Mouse (Mus musculus) kidney, embryonic 16.5 days (tissue): ENCODE measurements at regions not wholly inside any gene's neighbourhood (a gene's known extent, or its start where the extent isn't known, plus 50 kb on each side); places are given as distances from the start of the nearest gene placed in this dataset.

Experiments
- ATAC-seq: fragments of 200-750 bp; cut with Nextera tagmentation; 2 replicates; pipeline ENCODE4 v1.8.0; 2017; ENCODE audit warnings: moderate TSS enrichment; ENCODE audit not compliant: low FRiP score, low TSS enrichment
- H3K27ac ChIP-seq: fragments of 300-500 bp; sonication (generic); 2 replicates; pipeline ENCODE4 v1.5.1; 2014; ENCODE audit warnings: low read length
- H3K27me3 ChIP-seq: fragments of 300-500 bp; sonication (generic); 2 replicates; pipeline ENCODE4 v1.6.1; 2014; ENCODE audit warnings: low read length, control low read depth, mixed read lengths; ENCODE audit not compliant: insufficient read depth
- H3K36me3 ChIP-seq: fragments of 300-500 bp; sonication (generic); 2 replicates; pipeline ENCODE4 v1.6.1; 2014; ENCODE audit warnings: low read length, control low read depth, mixed read lengths; ENCODE audit not compliant: insufficient read depth
- H3K4me1 ChIP-seq: fragments of 300-500 bp; sonication (generic); 2 replicates; pipeline ENCODE4 v1.6.1; 2014; ENCODE audit warnings: low read length, control low read depth, mixed read lengths; ENCODE audit not compliant: insufficient read depth
- H3K4me2 ChIP-seq: fragments of 300-500 bp; sonication (generic); replicated peaks from 2 replicates; pipeline ENCODE4 v1.6.1; 2014; ENCODE audit warnings: low read depth, low read length
- H3K4me3 ChIP-seq: fragments of 300-500 bp; sonication (generic); 2 replicates; pipeline ENCODE4 v1.5.1; 2014; ENCODE audit warnings: mild to moderate bottlenecking, low read length
- H3K9ac ChIP-seq: fragments of 300-500 bp; sonication (generic); replicated peaks from 2 replicates; pipeline ENCODE4 v1.6.1; 2014; ENCODE audit warnings: low read length
- H3K9me3 ChIP-seq: fragments of 300-500 bp; sonication (generic); 2 replicates; pipeline ENCODE4 v1.6.1; 2016; ENCODE audit warnings: low read length, control low read depth
- WGBS: fragments of 180-500 bp; shearing (Covaris S2); extraction: QIAGEN DNeasy Blood & Tissue Kit; methylation state at CpG from one replicate; pipeline ENCODE4 v1.1.7; 2014; 5-methylcytosine and 5-hydroxymethylcytosine counted together

DNA sequence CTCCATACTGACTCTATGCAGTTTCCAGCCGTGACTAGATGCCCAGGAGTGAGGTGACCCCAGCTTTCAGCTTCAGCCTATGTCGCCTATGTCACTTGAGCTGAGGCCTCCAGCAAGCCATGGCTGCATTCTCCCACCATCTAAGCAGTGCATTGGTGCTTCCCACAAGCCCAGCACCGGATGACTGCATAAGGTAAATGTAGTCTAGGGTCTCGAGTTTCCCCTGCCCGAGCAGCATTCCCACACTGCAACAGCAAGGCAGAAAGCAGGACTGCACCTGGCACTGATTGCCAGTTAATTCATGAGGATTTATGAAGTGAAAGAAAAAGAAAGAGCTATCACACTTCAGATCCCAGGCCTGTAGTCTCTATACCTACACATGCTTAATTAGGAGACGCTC, 119.5 kb downstream of the Nhlrc3 start:
- Histone ChIP-seq H3K9ac (no peak overlapping the region), H3K4me3 (no peak overlapping the region), H3K9me3 (no peaks in the 10 kb centered on the region), H3K27me3 (no peaks in the 10 kb centered on the region), H3K27ac (no peak overlapping the region), H3K36me3 (no peaks in the 10 kb centered on the region), H3K4me1 (no peaks in the 10 kb centered on the region), H3K4me2 (no peak overlapping the region)
- peak; percentile 71 for ATAC-seq
- WGBS = 41% methylated on average over 6 of the region's 6 CpGs

DNA sequence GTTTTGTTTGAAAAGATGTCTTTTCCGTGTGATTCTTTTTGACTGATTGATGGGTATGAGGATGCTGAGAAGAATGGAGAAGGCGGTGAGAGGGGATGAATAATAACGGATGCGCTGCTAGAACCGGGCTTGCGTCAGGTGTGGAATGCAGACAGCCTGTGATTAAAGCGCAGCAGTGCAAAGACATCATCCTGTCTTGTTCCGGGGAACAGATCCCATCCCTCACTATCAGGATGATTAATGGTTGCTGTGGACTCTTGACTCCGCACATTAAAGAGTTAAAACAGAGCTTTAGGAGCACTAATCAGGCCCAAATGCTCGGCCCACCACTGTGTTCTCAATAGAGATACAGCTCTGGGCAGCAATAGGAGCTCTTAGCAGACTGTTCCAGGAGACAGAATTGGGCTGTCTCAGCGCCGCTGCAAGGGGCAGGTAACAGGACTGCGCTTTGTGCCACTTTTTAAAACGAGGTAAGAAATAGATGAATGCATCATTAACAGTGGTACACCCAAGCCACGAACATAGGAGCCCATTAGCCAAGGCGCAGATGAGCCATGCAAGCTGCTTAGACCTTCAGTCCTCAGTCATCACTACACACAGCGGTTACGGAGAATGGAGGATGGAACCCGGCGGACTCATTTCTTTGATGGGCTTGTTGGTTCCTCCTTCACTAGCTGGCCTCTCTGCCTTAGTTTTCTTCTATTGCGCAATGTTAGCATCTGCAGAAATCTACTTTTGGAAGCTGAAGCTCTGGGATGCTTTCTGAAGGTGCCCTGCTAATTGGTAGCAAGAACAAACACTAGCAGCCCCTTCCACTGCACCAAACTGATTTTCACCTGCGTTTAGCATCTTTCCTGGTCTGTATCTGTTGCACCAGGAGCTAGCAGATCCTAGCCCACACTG, 121.6 kb downstream of the Nhlrc3 start:
- 66% methylated on average over 22 of the region's 22 CpGs for WGBS
- ATAC-seq = no peak
- Histone ChIP-seq H3K4me1 (no peaks in the 10 kb centered on the region), H3K4me3 (no peak overlapping the region), H3K27ac (no peak overlapping the region), H3K9ac (no peak overlapping the region), H3K36me3 (no peaks in the 10 kb centered on the region), H3K4me2 (no peak overlapping the region), H3K9me3 (no peaks in the 10 kb centered on the region), H3K27me3 (no peaks in the 10 kb centered on the region)

DNA sequence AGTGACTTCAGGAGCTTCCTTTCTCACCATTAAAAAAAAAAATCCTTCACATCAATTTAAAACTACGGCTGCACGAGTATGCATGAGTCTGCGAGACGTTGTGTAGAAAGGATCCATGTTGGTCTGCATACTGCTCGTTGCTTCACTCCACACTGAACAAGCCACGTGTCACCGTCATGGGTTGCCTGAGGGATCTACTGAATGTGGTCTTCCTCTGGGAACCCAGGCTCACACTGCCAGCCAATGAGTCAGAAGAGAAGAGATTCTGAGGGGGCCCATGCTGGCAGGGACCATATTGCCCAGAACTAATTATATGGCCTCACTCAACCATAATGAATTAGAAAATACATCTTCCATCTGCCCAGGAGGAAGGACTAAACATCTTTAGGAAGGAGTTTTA, 124.6 kb downstream of the Nhlrc3 start:
- no peak for ATAC-seq
- H3K4me1 ChIP-seq = no peaks in the 10 kb centered on the region
- WGBS = 93% methylated on average over 7 of the region's 7 CpGs
- H3K9ac ChIP-seq = no peak overlapping the region
- H3K27me3 ChIP-seq = no peaks in the 10 kb centered on the region
- H3K4me3 ChIP-seq = no peak overlapping the region
- no peak overlapping the region for H3K27ac ChIP-seq
- no peaks in the 10 kb centered on the region for H3K36me3 ChIP-seq
- no peak overlapping the region for H3K4me2 ChIP-seq
- H3K9me3 ChIP-seq = no peaks in the 10 kb centered on the region

DNA sequence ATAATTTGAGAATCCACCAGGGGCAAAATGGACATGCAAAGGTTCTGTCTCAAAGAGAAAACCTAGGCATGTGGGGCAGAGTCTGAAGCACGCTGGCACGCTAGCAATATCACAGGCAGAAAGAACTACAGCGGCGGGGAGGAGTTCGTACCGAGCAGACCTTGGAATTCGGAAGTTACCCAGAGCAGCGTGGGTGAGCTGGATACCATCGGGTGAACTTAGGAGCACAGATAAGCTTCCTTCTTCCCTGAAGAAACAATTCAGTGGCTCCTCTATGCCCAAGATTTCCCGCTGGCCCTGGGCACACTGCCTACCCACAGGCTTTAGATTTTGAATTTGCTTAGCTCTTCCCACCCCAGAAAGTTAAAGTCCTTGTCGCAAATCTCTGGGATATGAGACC, 129.1 kb downstream of the Nhlrc3 start:
- Histone ChIP-seq H3K9ac (no peak overlapping the region), H3K4me2 (peak overlapping the region; percentile 44), H3K27ac (no peak overlapping the region), H3K36me3 (no peaks in the 10 kb centered on the region), H3K9me3 (no peaks in the 10 kb centered on the region), H3K4me3 (peak overlapping the region; percentile 8), H3K4me1 (no peaks in the 10 kb centered on the region), H3K27me3 (no peaks in the 10 kb centered on the region)
- ATAC-seq = no peak
- WGBS = 48% methylated on average over 11 of the region's 11 CpGs

DNA sequence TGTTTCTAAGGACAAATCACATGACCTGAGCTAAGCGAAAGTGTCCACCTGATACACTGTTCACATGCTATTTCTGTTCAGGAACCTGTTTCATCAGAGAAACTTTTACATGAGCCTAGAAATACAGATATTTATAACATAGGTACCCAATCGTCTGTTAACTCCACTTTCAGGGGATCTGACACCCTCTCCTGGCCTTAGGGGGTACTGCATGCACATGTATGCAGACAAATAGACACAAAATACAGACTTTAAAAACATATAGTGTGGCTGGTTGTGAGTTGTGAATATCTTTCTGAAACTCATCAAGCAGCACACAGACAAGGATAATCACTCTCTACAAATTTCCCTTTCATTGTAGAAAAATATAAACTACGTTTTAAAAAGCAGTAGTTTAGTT, 133.6 kb downstream of the Nhlrc3 start:
- H3K9ac ChIP-seq = no peak overlapping the region
- ATAC-seq = no peak
- no peak overlapping the region for H3K4me3 ChIP-seq
- no peaks in the 10 kb centered on the region for H3K4me1 ChIP-seq
- 64% methylated on average over 3 of the region's 3 CpGs for WGBS
- no peaks in the 10 kb centered on the region for H3K36me3 ChIP-seq
- H3K27me3 ChIP-seq = no peaks in the 10 kb centered on the region
- H3K4me2 ChIP-seq = no peak overlapping the region
- no peaks in the 10 kb centered on the region for H3K9me3 ChIP-seq
- no peak overlapping the region for H3K27ac ChIP-seq

DNA sequence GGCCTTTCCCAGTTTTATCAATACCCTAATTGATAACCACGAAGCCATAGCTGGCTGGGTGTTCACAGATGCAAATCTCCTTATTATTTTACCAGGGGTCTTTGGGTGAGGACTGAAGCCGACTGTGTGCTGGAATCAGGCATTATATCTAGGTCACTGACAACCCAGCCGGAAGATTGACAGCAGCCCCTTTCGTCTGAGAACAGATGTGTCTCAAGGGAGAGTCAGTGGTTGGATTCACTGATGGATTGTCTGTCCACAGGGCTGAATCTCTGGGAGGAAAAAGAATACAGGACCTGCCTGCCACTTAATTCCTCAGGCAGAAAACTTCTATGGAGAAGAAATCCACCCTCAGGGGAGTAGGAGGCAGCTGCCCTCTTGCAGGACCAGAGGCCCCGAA, 135.7 kb downstream of the Nhlrc3 start:
- 46% methylated on average over 5 of the region's 5 CpGs for WGBS

DNA sequence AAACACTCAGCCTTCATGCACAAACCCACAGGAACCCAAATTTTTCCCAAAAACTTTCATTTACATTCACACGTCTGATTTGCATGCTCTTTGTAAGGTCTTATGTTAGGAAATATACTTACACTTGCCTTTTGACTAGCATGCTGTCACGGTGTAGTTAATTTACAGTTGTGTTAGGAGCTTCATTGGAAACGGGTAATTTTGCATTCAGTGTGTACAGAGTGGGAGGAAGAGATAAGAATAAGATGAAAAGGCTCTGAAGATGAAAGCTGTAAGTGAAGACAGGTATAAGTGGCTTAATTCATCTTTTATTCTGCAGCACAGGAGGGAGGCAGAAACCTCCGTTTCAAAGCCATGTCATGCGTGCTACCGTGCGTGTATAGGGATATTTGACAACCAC, 136.2 kb downstream of the Nhlrc3 start:
- Histone ChIP-seq H3K4me3 (no peak overlapping the region), H3K9ac (no peak overlapping the region), H3K4me2 (no peak overlapping the region), H3K9me3 (no peaks in the 10 kb centered on the region), H3K27ac (no peak overlapping the region), H3K36me3 (no peaks in the 10 kb centered on the region), H3K4me1 (no peaks in the 10 kb centered on the region), H3K27me3 (no peaks in the 10 kb centered on the region)
- no peak for ATAC-seq
- 70% methylated on average over 7 of the region's 7 CpGs for WGBS

More for the DNA sequence above, 135.7 kb downstream of the Nhlrc3 start:
- Histone ChIP-seq H3K9ac (no peak overlapping the region), H3K4me1 (no peaks in the 10 kb centered on the region), H3K9me3 (no peaks in the 10 kb centered on the region), H3K36me3 (no peaks in the 10 kb centered on the region), H3K27me3 (no peaks in the 10 kb centered on the region), H3K4me3 (no peak overlapping the region), H3K4me2 (no peak overlapping the region), H3K27ac (no peak overlapping the region)
- ATAC-seq = no peak

DNA sequence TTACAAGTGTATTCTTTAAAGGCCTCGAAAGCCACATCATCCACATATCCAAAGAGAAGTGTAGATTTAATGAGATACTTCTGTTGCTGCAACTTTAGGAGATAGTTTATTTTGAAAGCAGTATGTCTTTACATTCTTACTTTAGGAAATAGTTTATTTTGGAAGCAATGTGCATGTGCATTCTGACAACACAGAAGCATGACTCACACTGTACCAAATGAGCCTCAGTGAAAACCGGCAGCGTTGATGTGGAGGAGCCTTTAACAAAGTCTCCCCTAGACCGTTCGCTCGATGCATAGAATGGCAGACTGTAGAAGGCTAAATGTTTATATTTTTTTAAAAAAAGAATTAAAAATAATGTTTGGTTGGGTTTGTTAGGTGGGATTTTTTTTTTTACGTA, 138.1 kb downstream of the Nhlrc3 start:
- Histone ChIP-seq H3K27ac (no peak overlapping the region), H3K36me3 (no peaks in the 10 kb centered on the region), H3K4me3 (no peak overlapping the region), H3K27me3 (no peaks in the 10 kb centered on the region), H3K9ac (no peak overlapping the region), H3K4me1 (no peaks in the 10 kb centered on the region), H3K4me2 (no peak overlapping the region), H3K9me3 (no peaks in the 10 kb centered on the region)
- 92% methylated on average over 7 of the region's 7 CpGs for WGBS
- no peak for ATAC-seq

DNA sequence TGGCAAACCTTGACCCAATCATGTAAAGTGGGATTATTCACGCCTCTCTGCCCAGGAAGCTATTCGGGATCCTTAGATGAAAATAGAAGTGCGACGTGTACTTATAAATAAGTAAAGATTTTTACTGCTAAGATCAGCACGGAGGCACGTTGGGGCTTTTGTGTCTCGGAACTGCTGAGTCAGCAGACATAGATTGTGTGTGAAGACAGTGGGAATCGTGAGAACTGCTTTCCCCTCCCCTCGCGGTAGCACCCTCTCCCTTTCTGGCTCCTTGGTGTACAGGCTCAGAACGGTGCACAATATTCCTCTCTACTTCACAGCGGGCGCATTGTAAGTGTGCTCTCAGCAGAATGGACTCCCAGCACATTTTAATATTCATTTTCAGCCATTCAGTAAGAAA, 138.7 kb downstream of the Nhlrc3 start:
- no peak overlapping the region for H3K9ac ChIP-seq
- 77% methylated on average over 13 of the region's 13 CpGs for WGBS
- no peak overlapping the region for H3K27ac ChIP-seq
- H3K36me3 ChIP-seq = no peaks in the 10 kb centered on the region
- no peaks in the 10 kb centered on the region for H3K9me3 ChIP-seq
- ATAC-seq = no peak
- no peak overlapping the region for H3K4me2 ChIP-seq
- no peaks in the 10 kb centered on the region for H3K27me3 ChIP-seq
- H3K4me3 ChIP-seq = no peak overlapping the region
- H3K4me1 ChIP-seq = no peaks in the 10 kb centered on the region

DNA sequence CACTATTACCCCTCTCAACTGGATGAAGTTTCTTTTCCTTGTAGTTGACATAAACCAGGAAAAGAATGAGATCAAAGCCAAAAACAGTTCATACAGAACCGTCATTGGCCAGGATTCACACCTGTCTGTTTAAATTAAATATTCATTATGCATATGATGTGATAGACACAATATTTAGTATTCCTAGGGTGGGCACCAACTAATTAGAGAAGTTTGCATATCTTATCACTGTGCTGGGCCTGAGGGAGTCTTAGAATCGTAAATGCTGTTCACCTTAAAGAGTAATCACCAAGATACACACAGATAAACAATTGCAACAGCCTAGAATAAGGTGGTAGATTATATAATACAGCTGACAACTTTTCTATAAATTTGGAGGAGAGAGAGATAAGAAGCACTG, 147.7 kb downstream of the Nhlrc3 start:
- no peak overlapping the region for H3K4me3 ChIP-seq
- no peaks in the 10 kb centered on the region for H3K27me3 ChIP-seq
- no peak overlapping the region for H3K9ac ChIP-seq
- H3K9me3 ChIP-seq = no peaks in the 10 kb centered on the region
- H3K4me1 ChIP-seq = no peaks in the 10 kb centered on the region
- WGBS = 80% methylated on average over 2 of the region's 2 CpGs
- H3K27ac ChIP-seq = no peak overlapping the region
- ATAC-seq = no peak
- H3K4me2 ChIP-seq = no peak overlapping the region
- no peaks in the 10 kb centered on the region for H3K36me3 ChIP-seq
